Mouse (Mus musculus): ENCODE measurements around the gene Ndufaf2.

GRCm38 (mm10) chr13:108207447-108207846 lies 49.0 kb upstream of the Ndufaf2 start:
- TF ChIP-seq POLR2A (IDR thresholded peaks at IDR 0.05; ENCODE audit: insufficient read depth, low read depth, low read length): no peak
- no peak for TF ChIP-seq CTCF (IDR thresholded peaks at IDR 0.05)
- TF ChIP-seq EP300 (IDR thresholded peaks at IDR 0.05; ENCODE audit: insufficient read depth, low read depth, low read length): no peak

Data from heart, adult 2 months (tissue).